Mouse (Mus musculus): Measurements from ENCODE around the gene Gm20715.
"Not testable (repeated sequence)": the region's sequence is repeated elsewhere in the genome, so short reads cannot be mapped to it uniquely, and the experiment has no call there.

Gm20715 gene

DNA sequence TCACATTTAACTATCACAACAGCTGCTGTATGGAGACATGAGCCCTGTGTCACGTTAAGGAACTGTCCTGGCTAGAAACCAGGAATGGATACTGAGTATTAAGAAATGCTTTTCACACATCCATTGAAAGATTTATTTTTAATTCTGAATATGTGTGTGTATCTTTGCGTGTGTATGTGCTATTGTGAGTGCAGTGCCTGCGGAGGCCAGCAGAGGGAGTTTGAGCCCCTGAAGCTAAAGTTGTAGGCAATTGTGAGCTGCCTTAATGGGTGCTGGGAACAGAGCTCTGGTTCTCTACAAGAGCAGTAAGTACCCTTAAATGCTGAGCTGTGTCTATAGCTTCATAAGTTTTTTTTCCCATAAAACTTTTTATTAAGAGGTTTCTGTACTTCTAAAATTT is 19.3 kb downstream of the Gm20715 start:
- DNase-seq (ENCODE audit: extremely low read depth, low read depth) = no peak

DNA sequence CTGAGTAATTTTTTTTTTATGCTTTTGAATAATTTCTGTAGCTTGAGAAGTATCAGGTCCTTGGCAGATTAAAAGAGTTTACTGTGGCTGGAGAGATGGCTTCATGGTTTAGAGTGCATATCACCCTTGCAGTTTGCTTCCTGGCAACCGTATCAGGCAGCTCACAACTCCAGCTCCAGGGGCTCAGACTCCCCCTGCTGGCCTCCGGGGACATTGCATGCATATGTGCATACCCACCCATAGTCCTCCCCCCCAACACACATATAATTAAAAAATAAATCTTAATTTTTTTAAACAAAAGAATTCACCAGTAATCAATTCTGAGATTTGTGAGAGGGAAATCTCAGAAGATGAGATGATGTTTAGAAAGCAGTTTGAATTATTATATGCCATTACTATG is 20.3 kb downstream of the Gm20715 start:
- DNase-seq (ENCODE audit: extremely low read depth, low read depth) = peak; percentile 6

- no peak for DNase-seq (ENCODE audit: extremely low read depth, low read depth)
Observed at GRCm38 (mm10) chr7:6438388-6438787, 28.3 kb downstream of the Gm20715 start, which contains the start of gene Olfr1344. Gene Olfr1344 (plus strand): TSS chr7:6438688.

DNA sequence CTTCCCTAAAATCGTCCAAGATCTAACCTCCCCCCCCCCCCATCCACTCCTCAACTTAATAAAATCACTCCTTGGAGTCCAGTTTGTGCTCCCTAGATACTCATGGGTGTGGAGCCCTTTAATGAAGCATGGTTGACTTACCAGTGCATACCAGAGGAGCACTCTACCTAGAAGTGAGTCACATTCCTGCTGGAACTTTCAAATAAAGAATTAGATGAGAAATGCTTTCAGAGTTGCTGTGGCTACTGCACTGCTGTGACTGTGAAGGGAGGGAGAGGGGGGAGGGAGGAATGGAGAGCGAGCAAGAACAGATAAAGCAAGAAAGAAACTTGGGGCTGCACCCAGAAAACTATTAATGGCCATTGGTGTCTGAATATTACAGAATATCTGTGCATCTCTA is 31.1 kb downstream of the Gm20715 start:
- no peak for DNase-seq (ENCODE audit: extremely low read depth, low read depth)

GRCm38 (mm10) chr7:6447771-6448170 is 37.7 kb downstream of the Gm20715 start:
- DNase-seq (ENCODE audit: extremely low read depth, low read depth) = no peak

DNA sequence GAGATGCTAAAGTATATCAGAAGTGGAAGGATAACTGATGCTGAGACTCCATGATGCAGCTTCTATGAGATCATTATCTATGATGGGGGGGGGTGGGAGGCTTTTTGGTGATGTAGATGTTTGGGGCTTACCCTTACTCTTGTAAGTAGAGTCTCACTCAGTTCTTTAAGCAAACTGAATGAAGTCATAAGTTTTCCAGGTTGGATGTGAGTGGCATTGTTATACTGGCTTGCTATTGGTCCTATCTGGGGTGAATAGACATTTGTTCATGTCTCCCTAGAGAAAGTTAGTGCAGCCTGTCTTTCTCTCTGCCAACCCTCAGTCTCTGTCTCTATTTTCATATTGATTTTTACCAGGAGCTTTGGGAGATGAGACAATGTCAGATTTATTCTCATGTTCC is 45.8 kb downstream of the Gm20715 start, which contains the start of gene Olfr1336:
TSS of gene Olfr1336 (plus strand) at position 301 of the 400 bp plus-strand sequence.
- no peak for DNase-seq (ENCODE audit: extremely low read depth, low read depth)

DNA sequence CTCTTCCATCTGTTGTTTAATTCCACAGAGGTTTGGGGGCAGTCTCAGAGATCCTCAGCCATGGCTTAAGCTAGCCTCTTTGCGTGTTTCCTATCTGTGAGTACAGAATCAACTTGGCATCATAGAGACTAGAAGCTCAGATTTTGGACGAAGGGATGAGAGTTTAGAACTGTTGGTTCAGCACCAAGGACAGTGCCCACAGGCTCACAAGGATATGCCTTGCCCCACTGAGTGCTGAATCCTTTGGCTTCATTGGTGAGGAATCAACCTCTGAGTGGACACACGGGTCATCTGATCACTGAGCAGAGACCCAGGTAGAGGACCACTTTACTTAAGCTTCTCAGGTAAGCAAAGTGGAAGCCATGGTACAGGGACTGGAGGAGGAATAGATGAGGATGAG is 46.3 kb downstream of the Gm20715 start:
- DNase-seq (ENCODE audit: extremely low read depth, low read depth) = no peak

DNA sequence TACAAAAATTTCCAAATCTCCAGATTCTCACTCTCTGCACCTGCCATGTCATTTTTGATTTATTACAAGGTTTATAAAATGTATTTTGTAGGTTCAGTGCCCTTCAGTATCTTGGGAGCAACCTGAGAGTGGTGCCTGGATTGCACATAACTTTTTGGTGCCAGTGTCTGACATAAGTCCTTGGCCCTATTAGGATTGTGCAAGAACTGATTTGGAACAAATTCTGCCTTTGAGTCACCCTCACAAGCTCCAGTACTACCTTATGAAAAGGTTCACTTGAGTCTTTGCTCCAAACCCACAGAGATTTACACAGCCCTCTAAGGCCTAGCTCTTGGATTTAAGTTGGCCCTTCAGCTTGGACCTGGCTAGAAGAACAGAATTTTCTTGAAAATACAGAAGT is 56.9 kb downstream of the Gm20715 start, which contains the start of gene Olfr1346:
TSS of gene Olfr1346 (plus strand) at position 151 of the 400 bp plus-strand sequence.
- no peak for DNase-seq (ENCODE audit: extremely low read depth, low read depth)

GRCm38 (mm10) chr7:6477633-6478032 is 67.6 kb downstream of the Gm20715 start:
- DNase-seq (ENCODE audit: extremely low read depth, low read depth) = not testable (repeated sequence)

- DNase-seq (ENCODE audit: extremely low read depth, low read depth) = no peak
Observed at GRCm38 (mm10) chr7:6486841-6487240, 76.8 kb downstream of the Gm20715 start, which contains the start of gene Olfr5. Gene Olfr5 (minus strand): TSS chr7:6486941.

Measured in MEL-GATA-1-ER (cell line).